Comparison of ENCODE assay signal across 19 mouse cellular contexts in genomic region chr6:51114604-51115333, GRCm38 (mm10).
DNase-seq lines count a peak whose midpoint lies in the region; ATAC-seq lines count a peak whose summit lies in the region.
"Had no signal": no experiment of that assay in that cellular context is flagged by ENCODE, and none has a peak within 500 bp of the region (broad histone marks: within the 10 kb centered on the region; RNA-seq: fewer than 3 reads in every experiment).

No protein-coding gene starts in this region.

- no peak overlapping the region for H3K4me3 ChIP-seq in forebrain, embryonic 14.5 days (ENCODE audit: low read depth, low read length)
- H3K4me3 ChIP-seq in hindbrain, embryonic 14.5 days (replicated peaks; ENCODE audit: low read length), result no peak overlapping the region
- H3K4me3 ChIP-seq in midbrain, embryonic 14.5 days (replicated peaks; ENCODE audit: low read depth, low read length), result no peak overlapping the region
- no peak overlapping the region for H3K4me3 ChIP-seq in liver, embryonic 11.5 days (ENCODE audit: low read depth, low read length)
- no peak overlapping the region for H3K4me3 ChIP-seq in heart, embryonic 12.5 days
- H3K4me3 ChIP-seq: heart, embryonic 13.5 days; liver, embryonic 13.5 days; lung, embryonic 15.5 days; stomach, embryonic 15.5 days had no signal

- H3K9ac ChIP-seq in forebrain, embryonic 14.5 days (ENCODE audit: low read length), result no peak overlapping the region
- H3K9ac ChIP-seq in hindbrain, embryonic 14.5 days, result no peak overlapping the region
- H3K9ac ChIP-seq in midbrain, embryonic 14.5 days (replicated peaks; ENCODE audit: low read length), result no peak overlapping the region
- H3K9ac ChIP-seq in liver, embryonic 11.5 days (ENCODE audit: low read depth, low read length), result no peak overlapping the region
- no peak overlapping the region for H3K9ac ChIP-seq in heart, embryonic 12.5 days
- H3K9ac ChIP-seq: heart, embryonic 13.5 days; liver, embryonic 13.5 days; lung, embryonic 15.5 days; stomach, embryonic 15.5 days had no signal

- peak; percentile 37 for DNase-seq in brain, adult 2 months (ENCODE audit: low read depth, low spot score)
- DNase-seq in forebrain, embryonic 14.5 days (ENCODE audit: low spot score), result peak; percentile 66
- DNase-seq in hindbrain, embryonic 14.5 days (ENCODE audit: low spot score), result no peak
- DNase-seq in midbrain, embryonic 14.5 days, result peak; percentile 47
- no peak for DNase-seq in cerebellum, postnatal 10 days
- DNase-seq in liver, embryonic 11.5 days (ENCODE audit: low spot score), result no peak
- DNase-seq: adrenal gland, postnatal 36 days; B cell, adult 2 months; gastrocnemius, postnatal 36 days; kidney, adult 11 months; liver, embryonic 13.5 days; right cerebral cortex, adult 18-20 months had no signal

- ATAC-seq in forebrain, embryonic 14.5 days, result peak; percentile 78
- peak; percentile 76; the same call in 1 of the 2 replicates for ATAC-seq in hindbrain, embryonic 14.5 days (ENCODE audit: low FRiP score)
- ATAC-seq in midbrain, embryonic 14.5 days (ENCODE audit: low FRiP score, low TSS enrichment), result no peak; the same call in 1 of the 2 replicates
- ATAC-seq in liver, embryonic 11.5 days (replicated peaks; ENCODE audit: low FRiP score), result no peak
- ATAC-seq in heart, embryonic 12.5 days (ENCODE audit: insufficient number of reproducible peaks, low FRiP score), result no peak
- ATAC-seq in CD4-positive, CD25-positive, alpha-beta regulatory T cell, adult 4 months, result no peak
- ATAC-seq: Patski had no signal

- H3K9me3 ChIP-seq in forebrain, embryonic 14.5 days (replicated peaks; ENCODE audit: control insufficient read depth, low read length), result 0 out of 2 replicates have a peak, but pooled peaks cover 3% of the 10 kb centered on the region
- H3K9me3 ChIP-seq in hindbrain, embryonic 14.5 days (ENCODE audit: control insufficient read depth, low read length), result 0 out of 2 replicates have a peak, but pooled peaks cover 7% of the 10 kb centered on the region
- H3K9me3 ChIP-seq in midbrain, embryonic 14.5 days (ENCODE audit: control insufficient read depth, low read length), result no peaks in the 10 kb centered on the region
- no peaks in the 10 kb centered on the region for H3K9me3 ChIP-seq in liver, embryonic 11.5 days (ENCODE audit: control insufficient read depth, low read length)
- no peaks in the 10 kb centered on the region for H3K9me3 ChIP-seq in heart, embryonic 12.5 days (replicated peaks)
- H3K9me3 ChIP-seq: heart, embryonic 13.5 days; liver, embryonic 13.5 days; lung, embryonic 15.5 days; stomach, embryonic 15.5 days had no signal

- no peaks in the 10 kb centered on the region; the same call in 1 of the 2 replicates for H3K4me1 ChIP-seq in forebrain, embryonic 14.5 days (ENCODE audit: control insufficient read depth, insufficient read depth, low read length)
- H3K4me1 ChIP-seq in hindbrain, embryonic 14.5 days (replicated peaks; ENCODE audit: control insufficient read depth, insufficient read depth, low read length), result no peaks in the 10 kb centered on the region
- no peaks in the 10 kb centered on the region for H3K4me1 ChIP-seq in midbrain, embryonic 14.5 days (ENCODE audit: control insufficient read depth, insufficient read depth, low read length)
- no peaks in the 10 kb centered on the region for H3K4me1 ChIP-seq in liver, embryonic 11.5 days (replicated peaks; ENCODE audit: control insufficient read depth, insufficient read depth, low read length)
- peaks cover 13% of the 10 kb centered on the region for H3K4me1 ChIP-seq in heart, embryonic 12.5 days (replicated peaks)
- H3K4me1 ChIP-seq: liver, embryonic 13.5 days had no signal

- no peaks in the 10 kb centered on the region for H3K36me3 ChIP-seq in forebrain, embryonic 14.5 days (ENCODE audit: control insufficient read depth, insufficient read depth, low read length)
- no peaks in the 10 kb centered on the region for H3K36me3 ChIP-seq in hindbrain, embryonic 14.5 days (replicated peaks; ENCODE audit: control insufficient read depth, insufficient read depth)
- H3K36me3 ChIP-seq in midbrain, embryonic 14.5 days (ENCODE audit: control insufficient read depth, insufficient read depth, low read length), result no peaks in the 10 kb centered on the region
- H3K36me3 ChIP-seq in liver, embryonic 11.5 days (ENCODE audit: control insufficient read depth, insufficient read depth, low read length), result no peaks in the 10 kb centered on the region
- H3K36me3 ChIP-seq in heart, embryonic 12.5 days, result no peaks in the 10 kb centered on the region
- H3K36me3 ChIP-seq: heart, embryonic 13.5 days; liver, embryonic 13.5 days; lung, embryonic 15.5 days; stomach, embryonic 15.5 days had no signal

- H3K4me2 ChIP-seq in forebrain, embryonic 14.5 days (ENCODE audit: low read length), result no peak overlapping the region
- no peak overlapping the region for H3K4me2 ChIP-seq in hindbrain, embryonic 14.5 days (replicated peaks)
- no peak overlapping the region for H3K4me2 ChIP-seq in midbrain, embryonic 14.5 days (ENCODE audit: low read length)
- H3K4me2 ChIP-seq in liver, embryonic 11.5 days, result no peak overlapping the region
- H3K4me2 ChIP-seq in heart, embryonic 12.5 days, result no peak overlapping the region
- H3K4me2 ChIP-seq: heart, embryonic 13.5 days; liver, embryonic 13.5 days; lung, embryonic 15.5 days; stomach, embryonic 15.5 days had no signal

- H3K27ac ChIP-seq in forebrain, embryonic 14.5 days (ENCODE audit: low read depth, low read length), result no peak overlapping the region
- H3K27ac ChIP-seq in hindbrain, embryonic 14.5 days, result no peak overlapping the region
- H3K27ac ChIP-seq in midbrain, embryonic 14.5 days (replicated peaks; ENCODE audit: low read depth, low read length), result no peak overlapping the region
- H3K27ac ChIP-seq in liver, embryonic 11.5 days (ENCODE audit: low read depth, low read length), result no peak overlapping the region
- no peak overlapping the region for H3K27ac ChIP-seq in heart, embryonic 12.5 days (ENCODE audit: poor library complexity, severe bottlenecking)
- H3K27ac ChIP-seq: heart, embryonic 13.5 days; kidney, postnatal 0 days; liver, embryonic 13.5 days; lung, embryonic 15.5 days; stomach, embryonic 15.5 days had no signal

- no peaks in the 10 kb centered on the region for H3K27me3 ChIP-seq in forebrain, embryonic 14.5 days (replicated peaks; ENCODE audit: control insufficient read depth, insufficient read depth, low read length)
- no peaks in the 10 kb centered on the region for H3K27me3 ChIP-seq in hindbrain, embryonic 14.5 days (ENCODE audit: control insufficient read depth, insufficient read depth, low read length)
- H3K27me3 ChIP-seq in midbrain, embryonic 14.5 days (ENCODE audit: control insufficient read depth, insufficient read depth, low read length), result no peaks in the 10 kb centered on the region
- no peaks in the 10 kb centered on the region for H3K27me3 ChIP-seq in liver, embryonic 11.5 days (replicated peaks; ENCODE audit: control insufficient read depth, insufficient read depth, low read length)
- H3K27me3 ChIP-seq in heart, embryonic 12.5 days (replicated peaks), result no peaks in the 10 kb centered on the region
- H3K27me3 ChIP-seq: heart, embryonic 13.5 days; liver, embryonic 13.5 days; lung, embryonic 15.5 days; Patski; stomach, embryonic 15.5 days had no signal

- WGBS in forebrain, embryonic 14.5 days, result 12% methylated on average over 10 of the region's 10 CpGs
- 40% methylated on average over 10 of the region's 10 CpGs for WGBS in hindbrain, embryonic 14.5 days
- 33% methylated on average over 10 of the region's 10 CpGs for WGBS in midbrain, embryonic 14.5 days
- WGBS in liver, embryonic 11.5 days, result 81% methylated on average over 10 of the region's 10 CpGs
- 81% methylated on average over 10 of the region's 10 CpGs for WGBS in heart, embryonic 12.5 days

Comparison
In these comparisons a context has a peak if more than half of its experiments do, and no peak if none do; other contexts are left out.
1. DNase-seq: peak in brain, adult 2 months (single experiment), forebrain, embryonic 14.5 days (single experiment) and midbrain, embryonic 14.5 days (single experiment); none in hindbrain, embryonic 14.5 days (single experiment), cerebellum, postnatal 10 days (0 of 2) and liver, embryonic 11.5 days (single experiment).
2. ATAC-seq: peak in forebrain, embryonic 14.5 days (single experiment) and hindbrain, embryonic 14.5 days (single experiment); none in midbrain, embryonic 14.5 days (single experiment), liver, embryonic 11.5 days (single experiment), heart, embryonic 12.5 days (single experiment) and CD4-positive, CD25-positive, alpha-beta regulatory T cell, adult 4 months (single experiment).